Mouse (Mus musculus): Measurements from ENCODE around the gene Lrp10.

The Lrp10 gene

DNA sequence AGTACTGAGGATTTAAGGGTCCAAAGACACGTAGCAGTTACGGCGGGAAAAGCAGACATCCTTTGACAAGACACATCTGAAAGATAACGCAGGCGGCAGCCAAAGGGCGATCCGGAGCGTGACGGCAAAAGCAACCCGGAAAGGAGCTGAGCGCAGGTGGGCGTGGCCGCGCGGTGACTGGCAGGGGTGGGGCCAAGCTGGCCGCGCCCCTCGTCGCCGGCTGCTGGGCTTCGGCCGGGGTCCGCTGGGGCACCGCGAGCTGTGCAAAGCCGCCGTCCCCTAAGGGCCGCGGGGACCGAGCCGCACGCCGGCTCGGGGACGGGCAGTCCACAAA is at the start of gene Lrp10:
Gene Lrp10, plus strand, starts transcription at position 179 of the 334 bp plus-strand sequence.
- peak; percentile 99 for DNase-seq

DNA sequence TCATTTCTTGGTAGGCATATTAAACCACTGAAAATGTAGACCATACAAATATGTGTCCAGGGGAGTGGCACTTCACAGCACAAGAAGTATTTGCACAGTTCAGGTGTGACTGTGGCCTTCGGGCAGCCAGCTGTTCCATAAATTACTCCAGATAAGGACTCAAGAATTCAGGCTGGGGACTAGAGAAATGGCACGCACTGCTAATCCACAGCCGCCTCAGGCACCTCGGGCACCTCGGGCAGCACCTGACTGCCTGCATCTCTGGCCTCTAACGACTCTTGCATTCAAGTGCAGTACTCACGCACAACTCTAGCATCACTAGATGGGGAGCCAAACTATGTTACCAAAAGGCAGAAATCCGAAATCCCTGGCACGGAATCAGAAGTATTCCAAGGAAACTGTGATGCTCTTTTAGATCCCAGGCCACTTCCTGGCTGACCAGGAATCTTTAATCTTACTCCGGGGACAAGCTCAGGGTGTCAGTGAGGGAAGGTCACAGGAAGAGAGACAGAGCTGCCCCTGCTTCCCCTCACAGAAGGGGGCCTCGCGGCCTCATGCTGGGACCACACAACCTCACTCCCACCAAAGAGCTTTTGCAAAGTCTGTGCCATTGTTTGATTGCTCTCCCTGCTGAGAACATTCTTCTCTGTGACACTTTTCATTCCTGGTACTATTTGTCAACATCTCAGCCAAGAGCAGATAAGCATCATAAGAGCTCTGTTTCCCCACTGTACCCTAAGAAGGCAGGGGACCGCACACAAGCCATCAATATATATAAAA is 48.5 kb upstream of the Lrp10 start:
- no peak for DNase-seq

DNA sequence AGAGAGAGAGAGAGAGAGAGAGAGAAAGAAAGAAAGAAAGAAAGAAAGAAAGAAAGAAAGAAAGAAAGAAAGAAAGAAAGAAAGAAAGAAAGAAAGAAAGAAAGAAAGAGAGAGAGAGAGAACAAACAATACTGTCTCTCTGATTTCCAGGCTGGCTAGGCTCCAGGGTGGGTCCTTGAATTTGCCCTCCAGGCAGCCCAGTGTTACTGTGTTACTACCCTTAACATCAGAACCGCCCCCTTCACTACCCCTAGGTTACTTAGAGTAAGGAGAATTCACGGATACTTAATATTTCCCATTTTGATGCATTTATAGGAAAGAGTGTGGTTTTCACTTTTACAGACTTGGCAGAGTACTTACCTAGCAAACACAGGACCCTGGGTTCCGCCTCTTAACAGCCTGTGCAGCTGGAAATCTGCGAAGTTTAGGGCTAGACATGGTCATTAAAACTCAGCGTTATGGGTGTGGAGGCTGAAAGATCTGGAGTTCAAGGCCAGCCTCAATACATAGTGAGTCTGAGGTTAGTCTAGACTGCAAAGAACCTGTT is 47.6 kb upstream of the Lrp10 start:
- DNase-seq: no peak

DNA sequence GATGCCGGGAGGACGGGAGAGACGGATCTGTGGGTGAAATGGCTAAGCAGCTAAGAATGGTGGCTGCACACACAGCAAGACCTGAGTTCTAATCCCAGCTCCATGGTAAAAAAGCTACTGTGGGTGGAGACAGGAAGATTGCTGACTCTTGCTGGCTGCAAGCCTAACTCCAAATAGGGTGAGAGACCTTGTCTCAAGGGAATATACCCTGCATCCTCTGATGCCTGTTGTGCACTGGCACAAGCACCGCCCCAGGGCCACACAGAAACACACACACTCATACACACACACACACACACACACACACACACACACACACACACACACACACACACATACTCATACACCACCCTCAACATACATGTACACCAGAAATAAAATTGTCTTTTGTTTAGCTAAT is 47.1 kb upstream of the Lrp10 start:
- DNase-seq: no peak

DNA sequence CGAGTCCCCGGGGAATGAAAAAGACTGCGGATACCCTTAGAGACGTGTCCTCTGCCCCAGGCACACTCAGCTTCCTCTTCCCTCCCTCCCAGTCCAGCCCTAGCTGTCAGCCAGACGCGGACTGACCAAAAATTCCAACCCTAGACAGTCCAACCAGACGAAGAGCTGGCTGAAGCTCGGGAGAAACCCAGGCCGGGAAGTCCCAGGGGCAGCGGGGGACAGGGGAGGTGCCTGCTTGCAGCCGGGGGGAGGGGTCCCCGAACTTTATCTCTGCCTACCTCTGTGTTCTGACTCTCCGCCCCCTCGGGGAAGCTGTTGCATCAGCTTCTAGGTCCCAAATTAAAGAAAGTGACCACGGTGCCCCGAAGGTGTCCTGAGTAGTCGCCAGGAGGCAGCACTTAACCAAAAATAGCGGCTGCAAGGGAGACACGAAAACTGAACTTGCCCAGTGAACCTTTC is 46.3 kb upstream of the Lrp10 start, which contains the start of gene Slc7a7:
Gene Slc7a7, minus strand, starts transcription at position 158 of the 459 bp plus-strand sequence.
- peak; percentile 95 for DNase-seq

DNA sequence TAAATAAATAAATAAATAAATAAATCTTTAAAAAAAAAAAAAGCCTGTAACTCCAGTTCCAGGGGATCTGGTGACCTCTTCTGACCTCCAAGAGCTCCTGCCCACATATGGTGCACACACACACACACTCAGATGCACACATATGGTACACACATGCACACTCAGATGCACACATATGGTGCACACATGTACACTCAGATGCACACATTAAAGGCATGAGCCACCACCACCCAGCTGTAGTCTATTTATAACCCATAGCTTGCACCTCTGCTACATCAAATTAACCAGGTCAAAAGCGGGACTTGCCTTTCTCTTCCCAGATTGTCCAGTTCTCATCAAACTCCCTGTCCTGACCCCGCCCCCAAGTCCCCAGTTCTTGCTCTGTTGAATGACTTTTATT is 42.9 kb upstream of the Lrp10 start:
- peak; percentile 70 for DNase-seq

DNA sequence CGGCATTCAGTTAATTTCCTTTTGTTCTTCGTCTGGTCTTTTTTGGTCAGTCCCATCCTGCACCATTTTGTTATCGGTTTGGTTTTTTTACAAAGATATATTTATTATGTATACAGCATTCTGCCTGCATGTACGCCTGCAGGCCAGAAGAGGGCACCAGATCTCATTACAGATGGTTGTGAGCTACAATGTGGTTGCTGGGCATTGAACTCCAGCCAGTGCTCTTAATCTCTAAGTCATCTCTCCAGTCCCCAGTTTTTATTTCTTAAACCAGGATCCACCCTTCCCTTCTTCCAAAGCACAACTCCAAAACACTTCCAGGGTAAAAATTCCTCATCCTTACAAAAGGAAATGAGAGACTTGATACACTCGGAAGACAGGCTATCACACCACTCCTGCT is 40.5 kb upstream of the Lrp10 start:
- DNase-seq: peak; percentile 76

DNA sequence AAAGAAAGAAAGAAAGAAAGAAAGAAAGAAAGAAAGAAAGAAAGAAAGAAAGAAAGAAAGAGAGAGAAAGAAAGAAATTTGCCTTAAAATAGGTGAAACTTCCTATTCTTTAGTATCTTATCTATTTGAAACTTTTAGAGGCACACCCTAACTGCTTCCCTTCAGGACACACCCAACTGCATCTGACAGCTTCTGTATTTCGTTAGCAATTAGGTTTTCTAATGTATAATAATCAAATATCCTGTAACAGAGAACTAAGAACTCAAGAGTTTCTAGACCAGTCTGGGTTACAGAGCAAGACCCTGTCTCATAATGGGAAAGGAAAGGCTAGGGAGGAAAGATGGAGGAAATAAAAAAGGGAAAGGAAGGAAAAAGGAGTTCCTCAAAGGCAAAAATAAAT is 39.3 kb upstream of the Lrp10 start:
- no peak for DNase-seq

DNA sequence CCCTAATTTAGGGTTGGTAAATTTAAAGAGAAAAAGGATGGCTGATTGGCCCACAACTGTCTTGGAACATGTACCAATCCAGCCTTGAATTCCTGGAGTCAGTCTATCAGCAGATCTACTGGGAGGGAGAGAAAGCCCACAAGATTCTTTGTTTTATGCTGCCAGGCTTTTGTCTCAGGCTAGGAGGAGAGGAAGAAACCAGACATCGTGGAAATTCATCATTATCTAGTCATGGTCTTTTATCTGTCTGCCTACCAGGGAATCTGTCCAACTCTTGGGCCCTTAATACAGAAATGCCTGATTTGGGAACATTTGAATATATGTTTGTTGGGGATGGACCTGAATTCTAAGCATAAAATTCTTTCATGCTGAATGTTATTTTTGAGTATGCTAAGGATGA is 38.4 kb upstream of the Lrp10 start:
- no peak for DNase-seq

DNA sequence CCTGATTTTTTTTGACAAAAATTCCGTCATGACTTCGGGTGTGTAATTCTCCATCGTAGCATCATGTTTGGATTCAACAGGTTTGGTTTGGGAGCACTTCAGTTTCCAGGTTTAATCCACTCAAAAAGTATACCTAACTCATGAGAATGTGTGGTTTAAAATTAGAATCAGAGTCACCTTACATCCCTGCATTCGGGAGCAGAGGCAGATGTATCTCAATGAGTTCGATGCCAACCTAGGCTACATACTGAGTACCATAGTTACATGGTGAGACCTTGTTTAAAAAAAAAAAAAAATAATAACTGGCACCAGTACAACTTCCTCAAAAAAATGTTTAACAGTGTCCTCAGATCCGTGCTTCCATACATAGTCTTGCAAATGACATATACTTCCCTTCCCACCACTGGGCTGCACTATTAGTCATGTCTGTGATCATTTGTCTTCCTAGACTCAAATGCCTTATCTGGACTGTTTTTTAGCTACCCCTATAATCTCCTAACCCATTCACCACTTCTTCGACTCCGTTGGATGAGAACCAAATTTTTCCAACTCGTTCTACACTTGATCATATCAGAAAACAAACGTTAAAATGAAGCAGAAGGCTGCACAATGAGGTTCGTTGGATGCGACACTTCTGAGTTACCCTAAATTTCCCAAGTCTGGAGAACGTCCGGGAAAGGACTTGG is 37.8 kb upstream of the Lrp10 start:
- peak; percentile 69 for DNase-seq

DNA sequence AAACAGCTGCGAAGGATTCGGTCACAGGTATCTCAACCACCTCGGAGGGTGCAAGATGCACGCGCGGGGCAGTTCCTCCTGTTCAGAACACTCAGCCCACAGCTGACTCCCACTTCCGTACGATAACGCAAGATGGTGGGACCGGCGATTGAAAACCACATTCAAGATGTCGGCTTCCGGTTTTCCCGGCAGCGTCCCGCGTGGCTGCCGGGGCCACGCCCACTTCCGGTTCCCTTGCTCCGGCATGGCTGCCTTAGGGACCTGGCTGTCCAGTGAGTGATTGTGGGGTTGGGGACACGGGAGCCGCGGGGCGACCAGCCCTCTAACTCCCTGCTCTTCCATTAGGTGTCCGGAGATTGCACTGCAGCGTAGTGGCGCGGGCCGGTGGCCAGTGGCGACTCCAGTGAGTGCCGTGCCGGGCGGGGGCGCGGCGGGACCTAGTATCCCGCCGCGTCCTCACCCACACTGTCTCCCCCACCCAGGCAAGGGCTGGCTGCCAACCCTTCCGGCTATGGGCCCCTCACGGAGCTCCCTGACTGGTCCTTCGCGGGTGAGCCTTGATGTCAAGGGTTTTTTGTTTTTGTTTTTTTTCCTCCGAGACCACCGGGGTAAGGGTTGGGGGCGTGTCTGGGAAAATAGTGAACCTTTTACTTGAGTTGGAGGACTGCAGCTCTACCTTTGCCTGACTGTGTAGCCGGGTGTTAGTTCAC is 37.1 kb upstream of the Lrp10 start, which contains the start of gene Mrpl52:
Gene Mrpl52, plus strand, starts transcription at position 221 of the 710 bp plus-strand sequence.
- DNase-seq: peak; percentile 99

DNA sequence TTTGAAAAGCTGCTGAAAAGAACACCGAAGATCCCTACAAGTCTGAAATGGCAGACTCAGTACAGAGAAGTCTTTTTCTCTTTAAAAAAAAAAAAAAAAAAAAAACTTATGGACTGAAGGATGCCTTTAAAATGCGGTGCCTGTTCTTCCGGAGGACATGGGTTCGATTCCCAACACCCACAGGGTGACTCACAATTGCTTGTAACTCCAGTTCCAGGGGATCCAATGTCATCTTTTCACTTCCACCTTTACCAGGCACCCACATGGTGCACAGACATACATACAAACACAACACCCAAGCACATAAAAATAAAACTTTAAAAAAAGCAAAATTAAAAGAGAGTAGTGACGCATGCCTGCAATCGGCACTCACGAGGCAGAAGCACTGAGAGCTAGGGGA is 36.2 kb upstream of the Lrp10 start:
- DNase-seq: peak; percentile 69

DNA sequence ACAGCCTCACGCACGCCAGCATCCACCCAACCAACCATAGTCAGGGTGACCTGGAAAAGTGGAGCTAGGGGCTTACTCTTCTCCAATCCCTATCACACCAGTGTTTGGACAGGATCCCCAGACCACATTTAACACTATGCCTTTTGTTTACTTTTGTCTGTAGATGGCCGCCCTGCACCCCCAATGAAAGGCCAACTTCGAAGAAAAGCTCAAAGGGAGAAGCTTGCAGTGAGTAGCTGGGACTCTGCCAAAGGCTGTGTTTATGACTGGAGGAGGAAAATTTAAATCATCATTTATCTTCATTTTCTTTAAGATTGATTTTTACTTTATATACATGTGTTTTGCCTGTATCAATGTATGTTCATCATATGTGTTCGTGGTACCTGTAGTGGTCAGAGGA is 35.5 kb upstream of the Lrp10 start:
- peak; percentile 78 for DNase-seq

DNA sequence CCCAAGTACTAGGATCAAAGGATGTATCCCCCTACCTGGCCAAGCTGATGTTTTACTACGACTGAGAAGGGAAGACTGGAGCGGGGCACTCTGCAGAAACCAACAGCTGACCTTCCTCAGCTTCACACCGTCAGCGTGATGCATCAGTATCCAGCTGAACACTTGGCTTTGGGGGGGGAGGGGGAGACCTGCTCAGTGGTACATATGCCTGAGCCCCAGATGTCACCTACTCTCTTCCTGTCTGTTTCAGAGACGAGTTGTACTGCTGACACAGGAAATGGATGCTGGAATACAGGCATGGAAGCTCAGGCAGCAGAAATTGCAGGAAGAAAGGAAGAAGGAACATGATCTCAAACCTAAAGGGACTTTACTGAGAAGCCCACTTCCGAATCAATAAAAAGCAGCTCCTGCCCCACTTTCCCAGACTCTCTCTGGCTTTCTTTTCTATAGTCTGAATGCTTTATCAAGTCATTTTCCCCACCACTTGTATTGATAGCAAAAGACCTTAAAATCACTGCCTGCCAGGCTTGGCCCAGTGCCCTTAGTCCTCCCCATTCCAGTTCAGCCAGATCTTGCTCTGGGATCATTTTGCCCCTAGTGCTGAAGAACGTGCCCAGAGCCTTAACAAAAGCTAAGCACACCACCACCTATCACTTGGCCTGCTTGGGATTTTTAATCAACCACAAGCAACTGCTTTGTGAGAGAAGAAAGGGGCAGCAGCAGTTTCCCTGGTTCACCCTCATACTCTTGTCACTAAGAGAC is 34.4 kb upstream of the Lrp10 start:
- DNase-seq: peak; percentile 87

DNA sequence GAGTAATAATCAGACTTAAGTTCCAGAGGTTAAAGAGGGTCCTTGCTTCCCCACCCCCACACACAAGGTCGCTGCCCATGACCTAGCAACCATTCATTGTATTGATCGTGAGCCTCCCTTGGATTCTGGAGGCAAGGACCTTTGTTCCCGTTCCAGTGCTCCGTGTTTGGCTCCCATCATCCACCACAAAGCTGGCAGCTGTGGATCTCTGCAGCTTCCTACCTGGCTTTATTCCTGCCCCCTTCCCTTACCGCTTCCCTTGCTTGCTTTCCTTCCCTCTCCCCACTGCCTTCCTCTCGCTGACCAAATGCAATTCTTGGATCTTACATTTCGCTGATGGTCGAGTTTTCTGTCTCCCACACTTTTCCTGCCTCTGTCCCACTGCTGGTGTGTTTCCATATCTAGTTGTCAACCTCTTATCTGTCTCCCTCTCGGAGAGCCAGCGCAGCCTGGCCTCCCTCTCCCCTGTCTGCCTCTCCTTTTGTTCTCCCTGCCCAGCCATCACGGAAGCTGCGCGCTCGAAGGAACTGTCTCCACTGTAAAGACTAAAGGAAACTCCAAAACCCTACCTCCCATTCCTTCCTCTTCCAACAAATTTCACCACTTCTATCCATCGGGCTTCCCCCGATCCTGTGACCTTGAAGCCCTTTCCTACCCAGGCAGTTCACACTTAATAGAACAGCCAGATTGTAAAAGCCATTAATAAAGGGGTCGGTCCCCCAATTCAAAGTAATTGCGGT is 33.4 kb upstream of the Lrp10 start:
- DNase-seq: peak; percentile 90

DNA sequence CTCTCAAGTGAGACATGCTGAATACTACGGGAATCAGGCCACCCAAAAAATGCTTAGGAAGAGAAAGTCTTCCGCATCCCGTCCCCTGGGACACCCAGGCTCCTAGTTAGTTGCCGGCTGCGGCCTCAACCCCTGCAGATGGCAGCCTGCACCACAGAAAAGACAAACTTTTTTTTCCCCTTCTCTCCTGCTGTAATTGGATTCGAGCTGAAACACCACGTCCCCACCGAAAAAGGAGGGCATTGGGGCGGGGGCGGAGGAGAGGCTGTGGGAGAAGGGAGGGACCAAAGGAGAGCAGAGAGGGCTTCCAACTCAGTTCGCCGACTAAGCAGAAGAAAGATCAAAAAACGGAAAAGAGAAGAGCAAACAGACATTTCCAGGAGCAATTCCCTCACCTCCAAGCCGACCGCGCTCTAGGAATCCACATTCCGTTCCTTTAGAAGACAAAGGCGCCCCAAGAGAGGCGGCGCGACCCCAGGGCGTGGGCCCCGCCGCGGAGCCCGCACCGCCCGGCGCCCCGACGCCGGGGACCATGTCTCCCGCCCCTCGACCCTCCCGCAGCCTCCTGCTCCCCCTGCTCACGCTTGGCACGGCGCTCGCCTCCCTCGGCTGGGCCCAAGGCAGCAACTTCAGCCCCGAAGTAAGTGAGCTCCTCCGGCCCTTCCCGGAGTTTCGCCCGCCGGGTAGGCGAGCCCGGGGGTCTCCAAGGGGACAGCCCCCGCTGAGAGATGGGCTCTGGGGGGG is 32.4 kb upstream of the Lrp10 start, which contains the start of gene Mmp14:
Gene Mmp14, plus strand, starts transcription at position 279 of the 744 bp plus-strand sequence.
- peak; percentile 98 for DNase-seq

DNA sequence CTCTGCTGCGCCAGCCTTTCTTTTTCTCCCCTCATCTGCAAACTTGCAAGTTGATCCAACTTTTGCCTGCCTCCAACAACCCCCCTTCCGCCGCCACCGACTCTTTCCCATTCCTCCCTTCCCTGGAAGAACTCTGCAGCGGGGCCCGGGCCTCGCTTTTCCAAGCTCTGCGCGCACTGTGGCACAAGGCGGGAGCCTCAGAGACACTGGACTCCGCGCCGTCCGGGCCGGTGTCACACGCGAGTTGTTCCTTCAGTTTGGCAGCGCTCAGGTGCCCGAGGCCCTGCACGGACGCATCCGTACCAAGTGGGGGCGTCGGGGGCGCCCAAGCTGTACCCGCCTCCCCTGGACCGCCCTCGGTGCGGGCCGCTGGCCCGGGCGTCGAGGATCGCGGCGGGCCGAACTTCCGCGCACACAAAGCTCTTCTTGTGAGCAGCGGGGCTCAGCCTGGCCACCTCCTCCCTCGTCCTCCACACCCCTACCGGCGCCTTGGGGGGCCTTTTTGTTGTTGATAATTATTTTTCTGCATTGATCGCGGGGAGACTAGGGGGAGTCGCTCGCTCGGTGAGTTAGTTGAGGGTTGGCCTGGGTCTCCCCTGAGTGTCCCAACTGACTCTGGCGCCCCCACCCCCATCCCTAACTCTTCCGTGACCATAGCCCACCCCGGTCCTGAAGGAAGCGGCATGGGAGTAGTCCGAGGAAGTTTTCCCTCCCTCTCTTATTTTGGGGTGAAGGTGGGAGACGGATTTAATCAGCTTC is 31.7 kb upstream of the Lrp10 start:
- DNase-seq: peak; percentile 93

DNA sequence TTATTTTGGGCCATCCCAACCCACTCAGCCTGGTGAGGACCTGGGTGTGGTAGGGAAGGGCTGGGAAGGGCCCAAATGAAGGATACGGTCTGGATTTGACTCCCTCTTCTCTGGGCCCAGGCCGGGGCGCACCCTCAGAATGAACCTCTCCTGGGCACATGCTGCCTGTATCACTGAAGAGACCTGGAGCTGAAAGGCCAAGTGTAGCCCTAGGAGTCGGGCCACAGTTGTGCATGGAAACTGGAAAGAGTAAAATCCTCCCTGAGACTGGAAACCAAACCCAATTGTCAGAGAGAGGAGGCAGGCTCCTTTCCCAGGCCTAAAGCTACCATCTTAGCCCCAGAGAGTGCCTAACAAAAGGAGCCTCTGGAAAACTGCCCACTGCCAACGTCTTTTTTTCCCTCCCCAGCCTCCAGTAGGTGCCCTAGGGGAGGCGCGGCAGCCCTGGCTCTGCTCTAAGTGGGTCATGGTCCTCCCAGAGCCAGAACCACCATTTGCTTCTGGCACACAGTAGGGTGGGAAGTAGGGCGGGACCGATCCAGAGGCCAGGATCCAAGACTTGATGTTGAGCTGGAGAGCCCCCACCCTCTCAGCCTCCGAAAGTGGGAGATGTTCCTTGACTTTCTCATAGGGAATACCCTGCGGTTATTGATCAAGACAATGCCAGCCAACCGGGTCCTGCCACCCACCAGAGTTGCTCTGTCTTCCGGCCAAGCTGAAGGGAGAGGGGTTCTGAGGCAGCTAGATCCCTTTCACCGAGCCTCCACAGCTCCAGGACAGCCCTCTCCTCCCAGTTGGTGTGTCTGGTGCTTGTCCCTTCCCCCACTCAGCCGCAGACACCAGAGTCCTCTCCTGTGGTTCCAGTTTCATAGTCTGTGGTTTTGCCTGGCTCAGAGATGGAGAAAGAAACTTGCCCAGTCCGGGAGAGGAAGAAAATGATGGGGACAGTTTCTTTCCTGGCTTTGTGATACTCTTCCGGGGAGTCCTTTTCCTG is 30.8 kb upstream of the Lrp10 start:
- DNase-seq: peak; percentile 94
